ENCODE assay signal across 1 mouse cellular context in genomic region chr5:122409692-122410645, GRCm38 (mm10).
TF ChIP-seq lines count a peak whose summit lies in the region.

No protein-coding gene starts in this region.

TF ChIP-seq in ES-E14, 5 proteins besides CTCF, POLR2A, EP300 and RAD21:
- TF ChIP-seq CHD2 (IDR thresholded peaks at IDR 0.05; ENCODE audit: low read depth, low read length) (no peak), MAFK (IDR thresholded peaks at IDR 0.05; ENCODE audit: insufficient read depth, low read depth, low read length) (no peak), ZC3H11A (IDR thresholded peaks at IDR 0.05; ENCODE audit: borderline replicate concordance, low read depth, low read length) (peak; percentile 46; the same call in 1 of the 2 replicates), ZNF384 (IDR thresholded peaks at IDR 0.05; ENCODE audit: low read depth, low read length) (no peak)
